Mouse (Mus musculus) G1E (cell line): Measurements from ENCODE around the gene Arfgap3.
"Not testable (repeated sequence)": the region's sequence is repeated elsewhere in the genome, so short reads cannot be mapped to it uniquely, and the experiment has no call there.

ENCODE experiments used
- CTCF ChIP-seq: IDR thresholded peaks from 2 replicates; pipeline ENCODE4 v1.5.1; 2012; ENCODE audit warnings: low read depth, low read length, inconsistent platforms, mixed read lengths
- GATA1 ChIP-seq: IDR thresholded peaks from 2 replicates; pipeline ENCODE4 v1.6.1; 2012; ENCODE audit warnings: borderline replicate concordance, low read length, inconsistent platforms, mixed read lengths
- GATA2 ChIP-seq: IDR thresholded peaks from 2 replicates; pipeline ENCODE4 v1.6.1; 2012; ENCODE audit warnings: low read depth, low read length, inconsistent platforms, borderline replicate concordance
- POLR2AphosphoS5 ChIP-seq: IDR thresholded peaks from 2 replicates; pipeline ENCODE4 v1.6.1; 2012; ENCODE audit warnings: low read depth, low read length, inconsistent platforms; ENCODE audit not compliant: insufficient replicate concordance
- TAL1 ChIP-seq: conservative IDR thresholded peaks from 2 replicates; pipeline ENCODE4 v1.6.1; 2012; ENCODE audit warnings: low read depth, low read length, inconsistent platforms, mixed read lengths

DNA sequence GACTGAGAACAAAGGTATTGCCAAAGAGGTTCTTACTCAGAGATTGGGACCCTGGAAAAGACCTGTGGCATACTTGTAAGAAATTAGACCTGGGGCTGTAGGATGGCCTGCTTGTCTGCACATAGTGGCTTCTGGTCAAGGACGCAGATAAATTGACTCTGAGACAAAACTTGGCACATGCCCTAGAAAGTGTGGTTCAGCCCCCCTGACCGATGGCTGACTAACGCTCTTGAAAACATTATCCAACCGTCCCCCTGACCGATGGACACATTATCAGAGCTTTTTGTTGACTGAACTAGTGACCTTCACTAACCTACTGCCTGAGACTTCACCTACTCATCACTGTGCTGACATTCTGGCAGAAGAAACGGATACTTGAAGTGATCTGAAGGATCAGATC, 80.1 kb downstream of the Arfgap3 start:
- not testable (repeated sequence) for TF ChIP-seq CTCF, GATA1, TAL1, POLR2AphosphoS5, GATA2
